Mouse (Mus musculus) stomach, embryonic 14.5 days (tissue): Measurements from ENCODE around the gene Kctd8. TPM values are rescaled to one million over a fixed set of nuclear protein-coding genes. Genes with fewer than 3 reads are reported as not detected.

Source experiments
- ATAC-seq: fragments of 200-750 bp; cut with Nextera tagmentation; 2 replicates; pipeline ENCODE4 v1.8.0; 2017; ENCODE audit warnings: low read depth, moderate TSS enrichment; ENCODE audit not compliant: insufficient number of reproducible peaks, insufficient read depth, low FRiP score
- H3K27ac ChIP-seq: fragments of 300-500 bp; sonication (generic); 2 replicates; pipeline ENCODE4 v1.5.1; 2014; ENCODE audit warnings: mild to moderate bottlenecking, low read length, moderate library complexity, mixed read lengths
- H3K27me3 ChIP-seq: fragments of 300-500 bp; sonication (generic); 2 replicates; pipeline ENCODE4 v1.6.1; 2014; ENCODE audit warnings: low read length, control low read depth, mixed read lengths; ENCODE audit not compliant: control insufficient read depth, insufficient read depth
- H3K36me3 ChIP-seq: fragments of 300-500 bp; sonication (generic); 2 replicates; pipeline ENCODE4 v1.6.1; 2014; ENCODE audit warnings: mild to moderate bottlenecking, control low read depth, low read length, moderate library complexity, mixed read lengths; ENCODE audit not compliant: control insufficient read depth, insufficient read depth
- H3K4me1 ChIP-seq: fragments of 300-500 bp; sonication (generic); 2 replicates; pipeline ENCODE4 v1.6.1; 2014; ENCODE audit warnings: low read length, control low read depth, mixed read lengths; ENCODE audit not compliant: control insufficient read depth, insufficient read depth
- H3K4me2 ChIP-seq: fragments of 300-500 bp; sonication (generic); replicated peaks from 2 replicates; pipeline ENCODE4 v1.6.1; 2014; ENCODE audit warnings: low read depth, low read length, control low read depth
- H3K4me3 ChIP-seq: fragments of 300-500 bp; sonication (generic); 2 replicates; pipeline ENCODE4 v1.5.1; 2014; ENCODE audit warnings: low read depth, low read length, control low read depth
- H3K9ac ChIP-seq: fragments of 300-500 bp; sonication (generic); replicated peaks from 2 replicates; pipeline ENCODE4 v1.6.1; 2014; ENCODE audit warnings: low read depth, mild to moderate bottlenecking, control low read depth, low read length, moderate library complexity, mixed read lengths
- H3K9me3 ChIP-seq: fragments of 300-500 bp; sonication (generic); 2 replicates; pipeline ENCODE4 v1.6.1; 2016; ENCODE audit warnings: low read depth, low read length, control low read depth; ENCODE audit not compliant: control insufficient read depth
- WGBS: fragments of 180-500 bp; shearing (Covaris S2); extraction: QIAGEN DNeasy Blood & Tissue Kit; methylation state at CpG from one replicate; pipeline ENCODE4 v1.1.7; 2014; 5-methylcytosine and 5-hydroxymethylcytosine counted together
- microRNA-seq: library from miRNA; unstranded; fragments of <30 nt; microRNA quantifications from one replicate; pipeline ENCODE4, GENCODE M21; 2016
- polyA plus RNA-seq: library from polyadenylated mRNA; unstranded; fragments of >200 nt; fragmentation: Nextera tagmentation; extraction: Ambion mirVana; gene quantifications from 2 replicates; pipeline ENCODE4 v1.2.1, GENCODE M21; 2014

Kctd8 gene
- polyA plus RNA-seq, 1 experiment from 2014 or later = 5.2 TPM

DNA sequence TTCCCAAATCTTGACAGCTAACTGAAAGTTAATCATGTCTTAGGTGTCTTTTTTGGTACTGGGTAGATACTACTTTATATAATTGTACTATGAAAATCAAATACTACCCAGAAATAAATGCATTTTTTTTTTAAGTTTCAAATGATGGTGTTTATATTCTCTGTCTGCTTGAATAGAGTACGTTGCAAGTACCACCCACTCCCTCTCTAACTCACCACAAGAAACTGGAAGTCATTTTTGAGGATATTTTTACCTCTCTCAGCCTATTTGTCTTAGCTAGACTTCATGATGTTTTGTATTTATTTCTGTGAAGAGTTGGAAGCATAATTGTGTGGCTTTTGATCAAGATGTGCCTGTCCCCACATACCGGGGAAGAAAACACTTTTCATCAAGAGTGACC lies 232.8 kb downstream of the Kctd8 start:
- Histone ChIP-seq H3K4me2 (no peak overlapping the region), H3K4me3 (no peak overlapping the region), H3K4me1 (no peaks in the 10 kb centered on the region), H3K36me3 (no peaks in the 10 kb centered on the region), H3K27ac (no peak overlapping the region), H3K9ac (no peak overlapping the region), H3K9me3 (no peaks in the 10 kb centered on the region), H3K27me3 (no peaks in the 10 kb centered on the region)
- no peak for ATAC-seq
- WGBS = 73% methylated on average over 2 of the region's 2 CpGs

GRCm38 (mm10) chr5:69088912-69089311 lies 252.6 kb downstream of the Kctd8 start:
- Histone ChIP-seq H3K4me1 (no peaks in the 10 kb centered on the region), H3K27me3 (no peaks in the 10 kb centered on the region), H3K9me3 (no peaks in the 10 kb centered on the region), H3K4me2 (no peak overlapping the region), H3K36me3 (no peaks in the 10 kb centered on the region), H3K4me3 (no peak overlapping the region), H3K27ac (no peak overlapping the region), H3K9ac (no peak overlapping the region)
- ATAC-seq = no peak

Small RNA genes lying within 50 kb of the gene (microRNA-seq; reads per million reads assigned to microRNA genes)
- gene Gm24368 = not detected

Other genes starting within 250 kb of the Kctd8 start
- gene Yipf7, start 201.0 kb upstream of the Kctd8 start, polyA plus RNA-seq = not detected in 2 replicates
- gene Guf1, start 215.2 kb upstream of the Kctd8 start, polyA plus RNA-seq = 75.7 and 76.7 TPM in 2 replicates